Mouse (Mus musculus) heart, embryonic 13.5 days (tissue): Measurements from ENCODE around the gene Mtif3. TPM values are rescaled to one million over a fixed set of nuclear protein-coding genes. Genes with fewer than 3 reads are reported as not detected.

Experiments used
- ATAC-seq: fragments of 200-750 bp; cut with Nextera tagmentation; 2 replicates; pipeline ENCODE4 v1.8.0; 2017; ENCODE audit warnings: moderate TSS enrichment; ENCODE audit not compliant: insufficient number of reproducible peaks, low FRiP score, low TSS enrichment; ENCODE audit errors: extremely low read depth
- H3K27ac ChIP-seq: fragments of 300-500 bp; sonication (generic); replicated peaks from 2 replicates; pipeline ENCODE4 v1.5.1; 2015; ENCODE audit warnings: moderate library complexity, mild to moderate bottlenecking, inconsistent platforms
- H3K27me3 ChIP-seq: fragments of 300-500 bp; sonication (generic); replicated peaks from 2 replicates; pipeline ENCODE4 v1.6.1; 2015; ENCODE audit warnings: mild to moderate bottlenecking, inconsistent platforms
- H3K36me3 ChIP-seq: fragments of 300-500 bp; sonication (generic); 2 replicates; pipeline ENCODE4 v1.6.1; 2015; ENCODE audit warnings: mild to moderate bottlenecking, inconsistent platforms
- H3K4me1 ChIP-seq: fragments of 300-500 bp; sonication (generic); 2 replicates; pipeline ENCODE4 v1.6.1; 2015; ENCODE audit warnings: inconsistent platforms
- H3K4me2 ChIP-seq: fragments of 300-500 bp; sonication (generic); 2 replicates; pipeline ENCODE4 v1.6.1; 2015; ENCODE audit warnings: inconsistent platforms, mild to moderate bottlenecking, moderate library complexity
- H3K4me3 ChIP-seq: fragments of 300-500 bp; sonication (generic); 2 replicates; pipeline ENCODE4 v1.5.1; 2015; ENCODE audit warnings: moderate library complexity, mild to moderate bottlenecking, inconsistent platforms
- H3K9ac ChIP-seq: fragments of 300-500 bp; sonication (generic); 2 replicates; pipeline ENCODE4 v1.6.1; 2015; ENCODE audit warnings: inconsistent platforms, mild to moderate bottlenecking, moderate library complexity
- H3K9me3 ChIP-seq: fragments of 300-500 bp; sonication (generic); 2 replicates; pipeline ENCODE4 v1.6.1; 2016; ENCODE audit warnings: inconsistent platforms
- WGBS: fragments of 180-500 bp; shearing (Covaris S2); methylation state at CpG from one replicate; pipeline ENCODE4 v1.1.7; 2015; ENCODE audit warnings: mixed read lengths; 5-methylcytosine and 5-hydroxymethylcytosine counted together
- polyA plus RNA-seq: library from polyadenylated mRNA; unstranded; fragments of >200 nt; fragmentation: Nextera tagmentation; extraction: Ambion mirVana; gene quantifications from 2 replicates; pipeline ENCODE4 v1.2.1, GENCODE M21; 2015

Gene Mtif3
- 20.5 and 22.7 TPM in 2 replicates for polyA plus RNA-seq

DNA sequence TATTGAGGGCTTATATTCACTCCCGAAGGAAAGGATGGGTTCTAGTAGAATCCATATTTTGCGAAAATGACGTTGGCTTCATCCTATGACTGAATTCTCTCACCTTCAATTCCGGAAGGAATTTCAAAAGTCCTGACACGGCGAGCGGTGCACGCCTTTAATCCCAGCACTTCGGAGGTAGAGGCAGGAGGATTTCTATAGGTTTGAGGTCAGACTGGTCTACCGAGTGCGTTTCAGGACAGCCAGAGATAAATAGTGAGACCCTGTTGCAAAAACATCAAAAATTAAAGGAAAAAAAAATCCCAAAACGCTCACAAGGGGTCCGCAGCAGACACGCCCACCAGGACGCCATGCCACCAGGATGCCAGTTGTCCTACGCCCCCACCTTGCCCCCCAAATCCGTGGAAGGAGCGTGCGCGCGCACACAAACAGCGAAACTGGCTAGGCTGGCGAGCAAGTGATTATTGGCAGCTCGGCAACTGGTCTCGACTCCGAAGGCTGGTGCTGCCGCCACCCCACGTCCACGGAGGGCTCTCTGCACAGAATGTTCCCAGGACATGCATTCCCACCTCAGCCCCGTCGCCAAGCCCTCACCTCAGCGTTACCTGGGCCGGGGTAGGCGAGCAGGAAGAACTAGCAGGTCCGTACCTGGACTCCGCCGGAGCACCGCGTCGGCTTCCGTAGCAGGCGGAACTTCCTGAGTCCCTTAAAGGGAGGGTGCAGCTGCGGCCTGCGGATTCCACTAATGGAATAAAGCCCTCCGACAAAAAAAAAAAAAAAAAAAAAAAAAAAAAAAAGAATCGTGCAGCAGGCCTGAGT, at the start of gene Mtif3:
TSS of gene Mtif3 (minus strand) at position 683 of the 819 bp plus-strand sequence.
- 1% methylated on average over 46 of the region's 46 CpGs for WGBS
- H3K4me3 ChIP-seq: peak within 1 kb of the TSS; percentile 99
- H3K9ac ChIP-seq: peak within 1 kb of the TSS; percentile 91
- H3K27me3 ChIP-seq: no peaks in the 10 kb centered on the region
- no peaks in the 10 kb centered on the region for H3K9me3 ChIP-seq
- peak within 1 kb of the TSS; percentile 86 for H3K4me2 ChIP-seq
- no peak for ATAC-seq
- peaks cover 25% of the 10 kb centered on the region for H3K36me3 ChIP-seq
- H3K27ac ChIP-seq: peak within 1 kb of the TSS; percentile 63; the same call in 1 of the 2 replicates
- H3K4me1 ChIP-seq: peaks cover 11% of the 10 kb centered on the region

GRCm38 (mm10) chr5:147011333-147011732, 47.7 kb upstream of the Mtif3 start:
- 83% methylated on average over 10 of the region's 10 CpGs for WGBS

DNA sequence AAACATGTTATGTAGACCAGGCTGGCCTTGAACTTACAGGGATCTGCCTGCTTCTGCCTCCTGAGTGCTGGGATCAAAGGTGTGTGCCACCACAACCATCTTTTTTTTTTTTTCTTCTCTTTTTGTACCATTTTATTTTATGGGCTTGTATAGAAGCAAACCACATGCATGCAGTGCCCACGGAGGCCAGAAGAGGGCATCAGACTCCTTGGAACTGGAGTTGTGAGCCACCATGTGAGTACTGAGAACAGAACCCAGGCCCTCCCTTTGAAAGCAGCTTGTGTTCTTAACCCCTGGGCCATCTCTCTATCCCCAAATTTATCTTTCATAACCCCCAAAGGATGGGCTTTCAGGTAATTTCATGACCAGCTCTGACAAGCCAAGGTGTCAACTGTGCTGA, 39.7 kb upstream of the Mtif3 start:
- Histone ChIP-seq H3K4me2 (no peak overlapping the region), H3K27me3 (no peaks in the 10 kb centered on the region; the same call in 1 of the 2 replicates), H3K9me3 (peaks cover 14% of the 10 kb centered on the region), H3K4me1 (no peaks in the 10 kb centered on the region), H3K27ac (no peak overlapping the region), H3K36me3 (no peaks in the 10 kb centered on the region), H3K4me3 (no peak overlapping the region), H3K9ac (no peak overlapping the region)
- no peak for ATAC-seq
- 67% methylated on average over 1 of the region's 1 CpGs for WGBS

More at GRCm38 (mm10) chr5:147011333-147011732, 47.7 kb upstream of the Mtif3 start:
- Histone ChIP-seq H3K27me3 (no peaks in the 10 kb centered on the region; the same call in 1 of the 2 replicates), H3K4me1 (no peaks in the 10 kb centered on the region), H3K27ac (no peak overlapping the region), H3K4me2 (no peak overlapping the region), H3K9me3 (no peaks in the 10 kb centered on the region), H3K36me3 (peaks cover 10% of the 10 kb centered on the region), H3K4me3 (no peak overlapping the region), H3K9ac (no peak overlapping the region)
- ATAC-seq: no peak

DNA sequence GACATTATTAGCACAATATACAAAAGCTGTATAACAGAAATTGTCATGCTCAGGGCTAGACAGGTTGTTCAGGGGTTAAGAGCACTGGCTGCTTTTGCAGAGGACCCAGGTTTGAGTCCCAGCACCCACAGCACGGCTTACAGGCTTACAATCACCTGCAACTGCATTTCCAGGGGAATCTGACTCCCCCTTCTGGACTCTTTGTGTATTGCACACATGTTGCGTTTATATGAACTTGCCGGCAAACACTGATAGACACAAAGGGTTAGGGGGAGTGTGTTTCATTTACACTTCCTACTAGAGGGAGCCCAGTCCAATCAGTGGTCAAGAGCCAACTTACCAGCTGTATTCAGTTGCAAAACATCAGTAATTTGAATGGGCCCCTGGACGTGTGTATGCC, 37.7 kb upstream of the Mtif3 start:
- H3K27me3 ChIP-seq: no peaks in the 10 kb centered on the region; the same call in 1 of the 2 replicates
- ATAC-seq: no peak
- no peak overlapping the region for H3K27ac ChIP-seq
- no peaks in the 10 kb centered on the region for H3K4me1 ChIP-seq
- 83% methylated on average over 4 of the region's 4 CpGs for WGBS
- H3K9me3 ChIP-seq: peaks cover 14% of the 10 kb centered on the region
- no peak overlapping the region for H3K4me2 ChIP-seq
- H3K36me3 ChIP-seq: no peaks in the 10 kb centered on the region
- H3K4me3 ChIP-seq: no peak overlapping the region
- no peak overlapping the region for H3K9ac ChIP-seq

- ATAC-seq: no peak
- 87% methylated on average over 12 of the region's 12 CpGs for WGBS
Observed at GRCm38 (mm10) chr5:146998802-146999201, 35.2 kb upstream of the Mtif3 start.

GRCm38 (mm10) chr5:146996812-146997211, 33.2 kb upstream of the Mtif3 start:
- H3K27me3 ChIP-seq: 0 out of 2 replicates have a peak, but pooled peaks cover 3% of the 10 kb centered on the region
- no peak overlapping the region for H3K27ac ChIP-seq
- no peak for ATAC-seq
- H3K9ac ChIP-seq: no peak overlapping the region
- H3K9me3 ChIP-seq: peaks cover 4% of the 10 kb centered on the region
- H3K4me2 ChIP-seq: no peak overlapping the region
- H3K4me3 ChIP-seq: no peak overlapping the region
- H3K36me3 ChIP-seq: no peaks in the 10 kb centered on the region
- 76% methylated on average over 7 of the region's 7 CpGs for WGBS
- no peaks in the 10 kb centered on the region for H3K4me1 ChIP-seq

More at GRCm38 (mm10) chr5:146998802-146999201, 35.2 kb upstream of the Mtif3 start:
- Histone ChIP-seq H3K27ac (no peak overlapping the region), H3K4me3 (no peak overlapping the region), H3K4me1 (no peaks in the 10 kb centered on the region), H3K36me3 (no peaks in the 10 kb centered on the region), H3K27me3 (no peaks in the 10 kb centered on the region), H3K9ac (no peak overlapping the region), H3K9me3 (peaks cover 11% of the 10 kb centered on the region), H3K4me2 (no peak overlapping the region)

GRCm38 (mm10) chr5:146994973-146995372, 31.4 kb upstream of the Mtif3 start:
- H3K36me3 ChIP-seq: no peaks in the 10 kb centered on the region
- 39% methylated on average over 6 of the region's 6 CpGs for WGBS
- H3K4me3 ChIP-seq: no peak overlapping the region
- H3K27me3 ChIP-seq: 0 out of 2 replicates have a peak, but pooled peaks cover 3% of the 10 kb centered on the region
- no peak overlapping the region for H3K27ac ChIP-seq
- H3K9ac ChIP-seq: no peak overlapping the region
- H3K9me3 ChIP-seq: peaks cover 4% of the 10 kb centered on the region; the same call in 1 of the 2 replicates
- no peak overlapping the region for H3K4me2 ChIP-seq
- no peak for ATAC-seq
- H3K4me1 ChIP-seq: no peaks in the 10 kb centered on the region

DNA sequence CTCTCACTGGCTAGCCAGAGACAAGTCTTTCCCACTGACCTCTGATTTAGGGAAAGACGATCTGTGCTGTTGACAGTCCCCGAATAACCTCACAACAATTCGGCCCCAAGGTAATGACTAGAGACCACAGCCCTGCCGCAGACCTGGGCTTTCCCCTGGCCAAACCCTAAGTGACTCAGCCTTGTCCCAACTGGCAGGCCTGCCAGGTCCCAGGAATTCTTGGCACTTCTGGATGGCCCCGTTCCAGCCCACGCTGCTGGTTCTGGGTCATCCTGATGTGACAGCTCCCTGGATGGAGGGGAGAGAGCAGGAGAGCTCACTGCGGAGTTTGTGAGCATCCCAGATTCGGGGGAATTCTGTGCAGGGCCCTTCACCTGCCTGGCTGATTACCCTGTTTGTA, 29.9 kb upstream of the Mtif3 start:
- Histone ChIP-seq H3K36me3 (no peaks in the 10 kb centered on the region), H3K27ac (no peak overlapping the region), H3K4me2 (no peak overlapping the region), H3K4me3 (no peak overlapping the region), H3K9ac (no peak overlapping the region), H3K27me3 (0 out of 2 replicates have a peak, but pooled peaks cover 3% of the 10 kb centered on the region), H3K4me1 (peaks cover 5% of the 10 kb centered on the region), H3K9me3 (no peaks in the 10 kb centered on the region)
- ATAC-seq: no peak
- 64% methylated on average over 8 of the region's 8 CpGs for WGBS

DNA sequence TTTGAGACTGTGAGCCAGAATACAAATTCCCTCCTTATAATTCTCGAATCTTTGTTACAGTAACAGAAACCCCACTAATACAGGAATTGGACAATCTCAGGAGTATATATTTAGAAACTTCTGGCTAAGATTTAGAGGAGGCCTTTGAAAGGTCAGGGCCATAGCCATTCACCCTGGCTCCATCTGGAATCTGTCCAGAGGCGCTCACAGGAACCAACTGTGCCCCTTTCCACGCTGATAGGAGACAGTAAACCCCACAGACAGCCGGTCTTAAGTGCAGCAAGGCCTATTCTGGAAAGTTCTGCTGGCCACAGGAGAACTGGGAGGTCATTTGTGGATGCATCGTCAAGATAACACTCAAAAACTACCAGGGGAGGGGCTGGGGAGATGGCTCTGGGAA, 25.5 kb upstream of the Mtif3 start:
- Histone ChIP-seq H3K27me3 (peaks cover 37% of the 10 kb centered on the region), H3K4me3 (no peak overlapping the region)
- no peak for ATAC-seq

GRCm38 (mm10) chr5:146987588-146987987, 24.0 kb upstream of the Mtif3 start:
- no peak for ATAC-seq
- H3K36me3 ChIP-seq: no peaks in the 10 kb centered on the region
- peaks cover 5% of the 10 kb centered on the region for H3K4me1 ChIP-seq
- H3K4me2 ChIP-seq: no peak overlapping the region
- peaks cover 49% of the 10 kb centered on the region for H3K27me3 ChIP-seq
- no peak overlapping the region for H3K9ac ChIP-seq
- no peak overlapping the region for H3K27ac ChIP-seq
- no peaks in the 10 kb centered on the region for H3K9me3 ChIP-seq
- H3K4me3 ChIP-seq: no peak overlapping the region
- WGBS: 87% methylated on average over 10 of the region's 10 CpGs

More for the DNA sequence above, 25.5 kb upstream of the Mtif3 start:
- H3K36me3 ChIP-seq: no peaks in the 10 kb centered on the region
- H3K27ac ChIP-seq: no peak overlapping the region
- WGBS: 35% methylated on average over 5 of the region's 5 CpGs
- H3K9me3 ChIP-seq: no peaks in the 10 kb centered on the region
- no peak overlapping the region for H3K4me2 ChIP-seq
- H3K9ac ChIP-seq: no peak overlapping the region
- peaks cover 5% of the 10 kb centered on the region for H3K4me1 ChIP-seq

- Histone ChIP-seq H3K27ac (no peak overlapping the region), H3K4me3 (0 out of 2 replicates have a peak overlapping the region, but pooled peaks have one; percentile 1), H3K4me1 (peaks cover 5% of the 10 kb centered on the region), H3K27me3 (peaks cover 62% of the 10 kb centered on the region), H3K4me2 (peak overlapping the region; percentile 40), H3K9ac (0 out of 2 replicates have a peak overlapping the region, but pooled peaks have one; percentile 37), H3K36me3 (no peaks in the 10 kb centered on the region), H3K9me3 (no peaks in the 10 kb centered on the region)
- 55% methylated on average over 21 of the region's 21 CpGs for WGBS
- ATAC-seq: no peak
Observed at GRCm38 (mm10) chr5:146985725-146986433, 22.3 kb upstream of the Mtif3 start.
